Mouse (Mus musculus) embryonic fibroblast, embryonic 13.5 days (primary cell): ENCODE data around the gene Ank2.

ENCODE experiments used
- CTCF ChIP-seq: IDR thresholded peaks from 2 replicates; pipeline ENCODE4 v1.5.1; 2011; ENCODE audit warnings: mild to moderate bottlenecking, control low read depth, low read length, moderate library complexity, borderline replicate concordance; ENCODE audit not compliant: insufficient read depth
- POLR2A ChIP-seq: IDR thresholded peaks from 2 replicates; pipeline ENCODE4 v1.6.1; 2011; ENCODE audit warnings: low read depth, mild to moderate bottlenecking, control low read depth, low read length, moderate library complexity

GRCm38 (mm10) chr3:127134062-127134461 is 365.1 kb downstream of the Ank2 start:
- no peak for TF ChIP-seq CTCF
- TF ChIP-seq POLR2A: no peak
